Mouse (Mus musculus) midbrain, embryonic 14.5 days (tissue): ENCODE results near the gene Slc51a. TPM values are rescaled to one million over a fixed set of nuclear protein-coding genes. Genes with fewer than 3 reads are reported as not detected.
"Not testable (repeated sequence)": the region's sequence is repeated elsewhere in the genome, so short reads cannot be mapped to it uniquely, and the experiment has no call there.

ENCODE experiments used
- ATAC-seq: fragments of 200-750 bp; cut with Nextera tagmentation; 2 replicates; pipeline ENCODE4 v1.8.0; 2017; ENCODE audit warnings: moderate number of reproducible peaks, moderate library complexity; ENCODE audit not compliant: low FRiP score, low TSS enrichment
- DNase-seq: peaks from one replicate; pipeline ENCODE4 v3.0.0-alpha.2; 2015
- H3K27ac ChIP-seq: fragments of 300-500 bp; sonication (generic); replicated peaks from 2 replicates; pipeline ENCODE4 v1.5.1; 2014; ENCODE audit warnings: mild to moderate bottlenecking, low read depth, low read length, moderate library complexity
- H3K27me3 ChIP-seq: fragments of 300-500 bp; sonication (generic); 2 replicates; pipeline ENCODE4 v1.6.1; 2014; ENCODE audit warnings: low read length, control low read depth, mixed read lengths; ENCODE audit not compliant: control insufficient read depth, insufficient read depth
- H3K36me3 ChIP-seq: fragments of 300-500 bp; sonication (generic); 2 replicates; pipeline ENCODE4 v1.6.1; 2014; ENCODE audit warnings: low read length, control low read depth; ENCODE audit not compliant: control insufficient read depth, insufficient read depth
- H3K4me1 ChIP-seq: fragments of 300-500 bp; sonication (generic); 2 replicates; pipeline ENCODE4 v1.6.1; 2014; ENCODE audit warnings: mild to moderate bottlenecking, antibody characterized with exemption, low read length, control low read depth; ENCODE audit not compliant: control insufficient read depth, insufficient read depth
- H3K4me2 ChIP-seq: fragments of 300-500 bp; sonication (generic); 2 replicates; pipeline ENCODE4 v1.6.1; 2014; ENCODE audit warnings: mild to moderate bottlenecking, low read length, moderate library complexity
- H3K4me3 ChIP-seq: fragments of 300-500 bp; sonication (generic); replicated peaks from 2 replicates; pipeline ENCODE4 v1.5.1; 2014; ENCODE audit warnings: low read depth, low read length
- H3K9ac ChIP-seq: fragments of 300-500 bp; sonication (generic); replicated peaks from 2 replicates; pipeline ENCODE4 v1.6.1; 2014; ENCODE audit warnings: mild to moderate bottlenecking, low read length, moderate library complexity
- H3K9me3 ChIP-seq: fragments of 300-500 bp; sonication (generic); 2 replicates; pipeline ENCODE4 v1.6.1; 2016; ENCODE audit warnings: low read length, control low read depth, mixed read lengths; ENCODE audit not compliant: control insufficient read depth
- WGBS: fragments of 180-500 bp; shearing (Covaris S2); extraction: QIAGEN DNeasy Blood & Tissue Kit; methylation state at CpG from one replicate; pipeline ENCODE4 v1.1.7; 2014; 5-methylcytosine and 5-hydroxymethylcytosine counted together
- polyA plus RNA-seq: library from polyadenylated mRNA; unstranded; fragments of >200 nt; fragmentation: Nextera tagmentation; extraction: Ambion mirVana; gene quantifications from 2 replicates; pipeline ENCODE4 v1.2.1, GENCODE M21; 2014

Slc51a gene
- polyA plus RNA-seq, 1 experiment from 2014 or later = not detected

DNA sequence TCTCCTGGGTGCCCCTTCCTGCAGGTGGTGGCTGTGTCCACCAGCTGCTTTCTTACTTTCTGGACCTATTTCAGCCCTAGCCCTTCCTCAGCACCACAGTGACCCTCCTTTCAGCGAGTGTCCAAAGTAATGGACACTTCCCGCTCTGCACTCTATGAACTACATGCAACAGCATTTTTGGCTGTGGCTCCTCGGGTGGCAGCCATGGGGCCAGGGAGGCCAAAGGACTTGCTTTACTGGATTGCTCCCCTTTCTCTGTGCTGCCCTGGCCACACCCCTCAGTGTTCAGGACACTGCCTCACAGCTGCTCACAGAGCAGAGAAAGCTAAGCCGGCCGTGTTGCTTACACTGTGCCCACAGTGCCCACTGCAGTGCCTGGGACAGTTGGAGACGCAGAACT, 16.0 kb upstream of the Slc51a start:
- no peak overlapping the region for H3K4me3 ChIP-seq
- no peak overlapping the region for H3K9ac ChIP-seq
- H3K4me2 ChIP-seq = no peak overlapping the region
- H3K4me1 ChIP-seq = no peaks in the 10 kb centered on the region
- 65% methylated on average over 6 of the region's 6 CpGs for WGBS
- ATAC-seq (no peak), DNase-seq (no peak)
- no peaks in the 10 kb centered on the region for H3K36me3 ChIP-seq
- H3K27me3 ChIP-seq = no peaks in the 10 kb centered on the region
- H3K9me3 ChIP-seq = no peaks in the 10 kb centered on the region
- H3K27ac ChIP-seq = no peak overlapping the region

DNA sequence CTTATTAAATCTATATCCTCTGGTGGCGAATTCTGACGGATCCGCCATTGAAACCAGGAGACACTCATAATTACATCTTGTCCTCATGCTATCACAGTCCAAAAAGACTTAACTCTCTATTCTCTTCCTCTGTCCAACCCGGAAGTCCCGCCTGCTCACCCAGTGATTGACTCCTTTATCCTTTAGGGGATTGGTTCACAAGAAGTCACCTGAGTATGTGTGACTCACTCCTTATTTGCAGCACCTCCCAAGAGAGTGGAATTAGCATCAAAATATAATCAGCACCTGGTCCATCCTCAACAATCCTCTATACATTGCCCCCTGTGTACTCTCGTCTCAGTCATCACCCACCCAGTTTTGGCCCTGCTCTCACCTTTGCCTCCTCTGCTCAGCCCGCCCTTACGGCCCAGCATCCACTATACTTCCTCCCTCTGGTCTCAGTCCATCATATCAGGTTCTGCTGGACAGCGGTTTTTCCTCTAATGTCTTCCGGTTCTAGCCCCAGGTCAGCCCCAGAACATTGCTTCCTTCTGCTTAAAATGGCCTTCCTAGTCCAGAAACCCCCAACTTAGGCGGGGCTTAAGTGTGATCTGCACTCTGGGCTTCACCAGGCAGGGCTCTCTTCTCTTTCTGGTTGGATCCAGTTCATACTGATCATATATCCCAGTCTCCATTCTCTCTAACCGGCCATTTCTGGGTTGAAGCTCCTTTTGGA, 15.1 kb upstream of the Slc51a start:
- no peaks in the 10 kb centered on the region for H3K4me1 ChIP-seq
- H3K9me3 ChIP-seq = no peaks in the 10 kb centered on the region
- no peaks in the 10 kb centered on the region for H3K36me3 ChIP-seq
- no peak overlapping the region for H3K9ac ChIP-seq
- no peak overlapping the region for H3K27ac ChIP-seq
- 90% methylated on average over 12 of the region's 12 CpGs for WGBS
- no peak overlapping the region for H3K4me3 ChIP-seq
- H3K4me2 ChIP-seq = no peak overlapping the region
- DNase-seq (no peak), ATAC-seq (no peak)
- H3K27me3 ChIP-seq = no peaks in the 10 kb centered on the region

DNA sequence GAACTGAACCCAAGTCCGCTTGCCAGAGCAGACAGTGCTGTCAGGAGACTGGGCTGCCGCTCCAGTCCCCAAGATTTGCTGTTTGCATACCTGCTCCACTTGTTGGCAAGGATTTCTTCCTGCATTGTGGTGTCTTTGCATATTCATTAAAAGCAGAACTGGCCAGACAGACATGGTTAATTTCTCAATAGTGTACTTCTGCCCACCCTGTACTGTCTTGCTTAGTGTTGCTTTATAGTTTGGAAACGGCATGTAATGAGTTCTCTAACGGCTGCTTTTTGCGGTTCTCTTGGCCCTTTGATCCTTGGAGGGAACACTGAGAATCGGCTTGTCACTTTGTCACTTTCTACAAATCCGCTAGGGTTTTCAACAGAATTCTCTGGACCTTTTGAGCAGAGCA, 13.8 kb upstream of the Slc51a start:
- Histone ChIP-seq H3K4me2 (no peak overlapping the region), H3K4me3 (no peak overlapping the region), H3K27me3 (no peaks in the 10 kb centered on the region), H3K9me3 (no peaks in the 10 kb centered on the region), H3K4me1 (no peaks in the 10 kb centered on the region), H3K36me3 (no peaks in the 10 kb centered on the region), H3K27ac (no peak overlapping the region), H3K9ac (no peak overlapping the region)
- ATAC-seq (no peak), DNase-seq (no peak)
- 77% methylated on average over 7 of the region's 7 CpGs for WGBS

- Histone ChIP-seq H3K4me2 (peak overlapping the region; percentile 65), H3K36me3 (no peaks in the 10 kb centered on the region), H3K4me3 (peak overlapping the region; percentile 37), H3K4me1 (no peaks in the 10 kb centered on the region), H3K27me3 (no peaks in the 10 kb centered on the region), H3K9ac (peak overlapping the region; percentile 59), H3K27ac (peak overlapping the region; percentile 66), H3K9me3 (no peaks in the 10 kb centered on the region)
- WGBS = 10% methylated on average over 22 of the region's 22 CpGs
- DNase-seq (peak; percentile 95), ATAC-seq (peak; percentile 91)
Observed at GRCm38 (mm10) chr16:32499430-32500037, 11.9 kb upstream of the Slc51a start.

DNA sequence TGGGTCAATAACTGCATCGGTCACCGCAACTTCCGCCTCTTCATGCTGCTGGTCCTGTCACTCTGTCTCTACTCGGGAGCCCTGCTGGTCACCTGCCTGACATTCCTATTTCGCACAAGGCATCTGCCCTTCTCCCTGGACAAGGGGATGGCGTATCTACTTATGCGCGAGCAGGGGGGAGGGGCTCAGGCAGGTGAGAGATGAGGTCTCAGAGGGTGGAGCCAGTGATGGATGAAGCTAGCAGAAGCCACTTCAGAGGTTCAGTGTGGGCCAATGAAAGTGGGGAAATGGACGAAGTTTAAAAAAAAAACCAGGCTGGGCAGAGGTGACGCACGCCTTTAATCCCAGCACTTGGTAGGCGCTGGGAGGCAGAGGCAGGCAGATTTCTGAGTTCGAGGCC, 11.3 kb upstream of the Slc51a start:
- ATAC-seq (no peak; the same call in 1 of the 2 replicates), DNase-seq (no peak)
- no peaks in the 10 kb centered on the region for H3K27me3 ChIP-seq
- peak overlapping the region; percentile 59; the same call in 1 of the 2 replicates for H3K9ac ChIP-seq
- H3K36me3 ChIP-seq = no peaks in the 10 kb centered on the region
- H3K4me3 ChIP-seq = no peak overlapping the region
- no peaks in the 10 kb centered on the region for H3K9me3 ChIP-seq
- no peak overlapping the region for H3K27ac ChIP-seq
- 68% methylated on average over 13 of the region's 13 CpGs for WGBS
- no peaks in the 10 kb centered on the region for H3K4me1 ChIP-seq
- peak overlapping the region; percentile 65 for H3K4me2 ChIP-seq

DNA sequence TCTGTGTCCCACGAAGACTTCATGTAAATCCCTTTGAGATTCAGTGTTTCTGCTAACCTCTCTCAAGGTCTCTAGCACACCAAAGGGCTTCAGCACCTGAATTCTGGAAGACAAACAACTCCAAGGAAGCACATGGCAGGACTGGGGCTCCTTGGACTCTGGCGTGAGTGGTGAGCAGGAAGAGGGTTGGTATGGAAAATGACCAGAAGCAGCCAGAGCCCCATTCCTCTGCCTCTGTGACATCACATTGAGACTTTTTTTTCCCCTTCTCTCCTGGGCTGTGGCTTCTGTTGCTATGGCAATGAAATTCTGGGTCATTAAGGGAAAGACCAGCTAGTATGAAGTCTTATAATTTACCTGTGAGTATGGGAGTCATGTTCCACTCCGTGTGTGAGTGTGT, 8.3 kb upstream of the Slc51a start, which contains the start of gene Zdhhc19:
TSS of gene Zdhhc19 (plus strand) at position 301 of the 400 bp plus-strand sequence.
- H3K4me1 ChIP-seq = no peaks in the 10 kb centered on the region
- H3K36me3 ChIP-seq = no peaks in the 10 kb centered on the region
- no peaks in the 10 kb centered on the region for H3K27me3 ChIP-seq
- H3K4me3 ChIP-seq = no peak within 1 kb of the TSS
- WGBS = 71% methylated on average over 3 of the region's 3 CpGs
- no peak for ATAC-seq
- no peak for DNase-seq
- H3K9ac ChIP-seq = no peak within 1 kb of the TSS
- no peaks in the 10 kb centered on the region for H3K9me3 ChIP-seq
- no peak within 1 kb of the TSS for H3K27ac ChIP-seq
- no peak within 1 kb of the TSS for H3K4me2 ChIP-seq

DNA sequence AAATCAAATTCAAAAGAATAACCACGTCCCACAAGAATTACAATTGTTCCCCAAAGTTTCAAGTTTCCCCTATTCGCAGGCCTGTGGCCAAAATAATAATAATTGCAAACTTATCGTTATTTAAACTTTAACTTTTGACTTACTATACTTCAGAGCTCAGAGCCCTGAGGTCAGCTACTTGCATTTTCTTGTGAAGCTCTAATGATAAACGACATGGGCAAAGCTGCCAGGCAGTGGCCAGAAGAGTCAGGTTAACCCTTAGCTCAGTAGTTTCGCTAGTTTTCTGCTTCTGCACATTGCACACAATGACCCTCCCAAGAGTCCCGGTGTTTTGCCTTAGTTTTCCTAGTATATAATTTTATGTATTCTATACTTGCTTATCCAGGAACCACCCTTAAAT, 6.7 kb upstream of the Slc51a start:
- 78% methylated on average over 6 of the region's 6 CpGs for WGBS
- H3K4me1 ChIP-seq, ATAC-seq, H3K27me3 ChIP-seq, H3K36me3 ChIP-seq, H3K27ac ChIP-seq, H3K9ac ChIP-seq, H3K4me3 ChIP-seq, H3K4me2 ChIP-seq, DNase-seq, H3K9me3 ChIP-seq: not testable (repeated sequence)

DNA sequence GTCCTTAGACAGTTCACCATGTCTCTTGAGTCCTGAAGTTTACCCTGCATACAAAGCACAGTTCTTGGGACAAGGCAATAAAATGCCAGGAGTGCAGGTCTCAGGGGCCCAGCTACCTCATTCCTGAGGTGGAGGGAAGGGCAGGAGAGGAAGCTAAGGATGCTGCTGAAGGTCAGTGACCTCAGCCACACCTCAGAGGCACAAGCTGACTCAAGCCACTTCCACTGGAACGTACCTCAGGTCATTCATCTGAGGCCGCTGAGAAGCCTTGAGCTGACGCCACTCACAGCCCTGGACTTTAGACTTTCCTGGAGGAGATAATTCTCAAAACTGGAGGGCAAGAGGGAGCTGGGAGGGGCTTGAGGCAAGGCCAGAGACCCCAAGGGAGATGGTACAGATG, 1.3 kb upstream of the Slc51a start:
- DNase-seq (no peak), ATAC-seq (no peak)
- Histone ChIP-seq H3K9ac (no peak overlapping the region), H3K9me3 (no peaks in the 10 kb centered on the region), H3K4me1 (no peaks in the 10 kb centered on the region), H3K27ac (no peak overlapping the region), H3K36me3 (no peaks in the 10 kb centered on the region), H3K4me2 (no peak overlapping the region), H3K4me3 (no peak overlapping the region), H3K27me3 (no peaks in the 10 kb centered on the region)
- 93% methylated on average over 3 of the region's 3 CpGs for WGBS

DNA sequence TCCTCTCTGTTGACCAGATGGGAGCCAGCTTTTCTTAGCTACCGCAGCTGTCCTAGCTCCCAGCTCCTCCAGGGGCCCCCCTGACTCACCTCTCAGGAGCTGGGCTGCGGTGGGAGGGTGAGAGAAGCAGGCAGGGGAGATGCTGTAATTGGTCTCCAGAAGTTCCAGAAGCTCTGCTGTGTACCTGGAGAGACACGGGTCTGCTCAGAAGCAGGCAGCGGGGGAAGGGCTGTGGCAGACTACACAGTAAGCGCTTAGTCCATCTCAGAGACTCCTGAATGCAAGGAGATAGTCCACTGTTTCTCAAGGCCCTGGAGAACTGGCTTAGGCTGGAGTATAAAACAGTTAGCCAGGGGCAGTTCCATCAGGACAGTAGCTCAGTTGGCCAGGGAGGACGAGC, 1.6 kb downstream of the Slc51a start:
- no peak for ATAC-seq
- Histone ChIP-seq H3K4me1 (no peaks in the 10 kb centered on the region), H3K27ac (no peak overlapping the region), H3K9me3 (no peaks in the 10 kb centered on the region), H3K9ac (no peak overlapping the region), H3K36me3 (no peaks in the 10 kb centered on the region), H3K4me2 (no peak overlapping the region), H3K4me3 (no peak overlapping the region), H3K27me3 (no peaks in the 10 kb centered on the region)
- no peak for DNase-seq
- WGBS = 81% methylated on average over 6 of the region's 6 CpGs
